Mouse (Mus musculus) embryo, embryonic 10.5 days (tissue): ENCODE results near the gene Cela3a.

ENCODE experiments used
- DNase-seq: peaks from one replicate; pipeline ENCODE4 v3.0.0-alpha.2; 2015; ENCODE audit warnings: low spot score

Gene Cela3a

GRCm38 (mm10) chr4:137371596-137372523 is 37.7 kb downstream of the Cela3a start:
- DNase-seq = no peak

- DNase-seq = peak; percentile 75
Measured at GRCm38 (mm10) chr4:137369954-137370750, 39.4 kb downstream of the Cela3a start.

- DNase-seq = no peak
Measured at GRCm38 (mm10) chr4:137368198-137368597, 41.4 kb downstream of the Cela3a start.

GRCm38 (mm10) chr4:137367275-137368088 is 42.1 kb downstream of the Cela3a start:
- DNase-seq = no peak

DNA sequence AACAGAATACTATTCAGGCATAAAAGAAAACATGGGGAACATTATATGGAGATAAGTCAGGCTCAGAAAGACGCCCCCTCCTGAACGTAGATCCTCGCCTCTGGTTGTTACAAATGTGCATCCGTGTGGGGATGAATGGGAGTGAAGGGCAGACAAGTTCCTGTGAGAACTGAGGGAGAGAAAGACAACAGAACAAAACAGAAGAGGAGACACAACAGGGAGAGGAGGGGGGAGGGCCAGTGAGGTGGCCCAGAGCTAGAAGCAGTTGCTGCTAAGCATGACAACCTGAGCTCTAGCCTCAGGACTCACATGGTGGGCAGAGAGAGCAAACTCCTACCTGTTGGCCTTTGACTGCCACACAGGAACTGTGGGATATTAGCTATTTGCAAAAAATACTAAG is 43.5 kb downstream of the Cela3a start:
- no peak for DNase-seq

- no peak for DNase-seq
Measured at GRCm38 (mm10) chr4:137365356-137366062, 44.1 kb downstream of the Cela3a start.

DNA sequence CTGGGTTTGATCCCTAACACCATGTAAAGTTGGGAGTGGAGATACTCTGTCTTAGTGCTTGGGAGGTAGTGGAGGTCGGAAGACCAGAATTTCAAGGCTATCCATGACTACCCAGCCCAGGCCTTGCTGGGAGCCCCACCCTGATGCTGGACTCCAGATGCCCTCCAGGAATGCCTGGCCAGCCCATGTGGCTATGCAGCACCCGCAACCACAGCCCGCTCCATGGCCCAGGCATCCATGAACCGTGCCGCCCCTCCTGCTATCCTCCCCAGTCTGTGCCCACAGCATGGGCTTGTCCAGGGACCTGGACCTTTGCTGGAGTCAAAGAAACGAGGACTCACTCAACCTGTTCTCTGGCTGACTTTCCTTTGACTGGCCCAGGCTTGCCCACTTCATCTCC is 44.8 kb downstream of the Cela3a start:
- DNase-seq = no peak

- no peak for DNase-seq
Measured at GRCm38 (mm10) chr4:137360996-137361395, 48.6 kb downstream of the Cela3a start.

DNA sequence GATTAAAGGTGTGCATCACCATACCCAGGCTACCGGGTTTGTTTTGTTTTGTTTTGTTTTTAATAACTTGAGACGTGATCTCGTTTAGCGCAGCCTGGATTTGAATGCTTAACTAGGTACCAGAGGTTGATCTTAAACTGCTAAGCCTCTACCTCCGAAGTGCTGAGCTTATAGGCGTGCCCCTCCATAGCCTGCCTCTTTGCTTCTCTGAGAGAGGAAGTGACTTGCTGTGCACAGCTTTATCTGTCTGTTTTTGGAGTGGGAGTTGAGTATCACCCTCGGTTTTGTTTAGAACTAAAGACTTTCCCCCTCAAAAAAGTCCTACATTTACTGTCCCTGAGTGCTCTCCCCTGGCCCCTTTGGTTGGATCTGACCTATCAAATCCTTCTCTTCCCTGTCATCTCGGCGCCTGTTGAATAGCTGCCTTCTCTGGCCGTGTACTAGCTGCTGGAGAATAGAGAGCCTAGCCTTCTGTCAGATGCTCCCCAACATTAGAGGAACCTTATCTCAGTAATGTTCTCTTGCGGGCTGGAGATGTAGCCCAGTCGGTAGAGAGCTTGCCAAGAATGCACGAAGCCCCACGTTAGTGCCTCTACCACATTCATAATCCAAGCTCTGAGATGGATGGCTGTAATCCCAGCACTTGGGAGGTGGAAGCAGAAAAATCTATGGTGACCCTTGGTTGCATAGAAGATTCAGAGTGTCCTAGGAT is 51.1 kb downstream of the Cela3a start:
- no peak for DNase-seq

DNA sequence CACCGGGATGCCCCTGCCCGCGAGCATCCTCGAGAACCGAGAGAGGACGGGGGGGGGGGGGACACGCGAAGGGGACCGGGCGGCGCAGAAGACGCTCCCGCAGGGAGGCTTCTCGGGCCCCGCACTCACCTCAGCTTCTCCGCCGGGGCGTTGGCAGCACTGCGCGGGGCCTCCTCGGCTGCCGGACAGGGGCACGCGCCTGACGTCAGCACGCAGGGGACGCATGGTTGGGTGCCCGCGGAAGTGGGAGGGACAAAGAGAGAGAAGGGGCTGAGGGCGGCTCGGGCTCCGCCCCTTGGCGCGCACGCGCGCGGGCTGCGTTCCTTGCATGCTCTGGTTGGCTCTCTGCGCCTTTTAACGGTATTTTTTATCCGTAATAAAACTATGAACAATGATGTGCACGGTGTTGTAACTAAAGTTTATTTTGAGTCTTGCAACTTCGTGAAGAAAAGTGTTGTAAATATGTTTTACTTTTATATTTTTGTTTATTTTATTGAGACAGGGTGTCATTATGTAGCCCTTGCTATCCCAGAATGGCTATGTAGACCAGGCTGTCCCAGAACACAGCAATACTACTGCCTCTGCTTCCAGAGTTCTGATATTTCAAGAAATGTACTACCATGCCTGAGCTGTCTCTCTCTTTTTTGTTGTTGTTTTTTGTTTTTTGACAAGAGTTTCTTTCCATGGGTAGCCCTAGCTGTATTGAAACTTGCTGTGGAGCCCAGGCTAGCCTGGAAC is 51.9 kb downstream of the Cela3a start, which contains the start of gene Cdc42:
TSS of gene Cdc42 (minus strand) at position 204 of the 738 bp plus-strand sequence.
- peak; percentile 97 for DNase-seq

- DNase-seq = peak; percentile 69
Measured at GRCm38 (mm10) chr4:137356674-137357510, 52.7 kb downstream of the Cela3a start.
